Mouse (Mus musculus): ENCODE measurements at regions not wholly inside any gene's neighbourhood (a gene's known extent, or its start where the extent isn't known, plus 50 kb on each side); places are given as distances from the start of the nearest gene placed in this dataset.

DNA sequence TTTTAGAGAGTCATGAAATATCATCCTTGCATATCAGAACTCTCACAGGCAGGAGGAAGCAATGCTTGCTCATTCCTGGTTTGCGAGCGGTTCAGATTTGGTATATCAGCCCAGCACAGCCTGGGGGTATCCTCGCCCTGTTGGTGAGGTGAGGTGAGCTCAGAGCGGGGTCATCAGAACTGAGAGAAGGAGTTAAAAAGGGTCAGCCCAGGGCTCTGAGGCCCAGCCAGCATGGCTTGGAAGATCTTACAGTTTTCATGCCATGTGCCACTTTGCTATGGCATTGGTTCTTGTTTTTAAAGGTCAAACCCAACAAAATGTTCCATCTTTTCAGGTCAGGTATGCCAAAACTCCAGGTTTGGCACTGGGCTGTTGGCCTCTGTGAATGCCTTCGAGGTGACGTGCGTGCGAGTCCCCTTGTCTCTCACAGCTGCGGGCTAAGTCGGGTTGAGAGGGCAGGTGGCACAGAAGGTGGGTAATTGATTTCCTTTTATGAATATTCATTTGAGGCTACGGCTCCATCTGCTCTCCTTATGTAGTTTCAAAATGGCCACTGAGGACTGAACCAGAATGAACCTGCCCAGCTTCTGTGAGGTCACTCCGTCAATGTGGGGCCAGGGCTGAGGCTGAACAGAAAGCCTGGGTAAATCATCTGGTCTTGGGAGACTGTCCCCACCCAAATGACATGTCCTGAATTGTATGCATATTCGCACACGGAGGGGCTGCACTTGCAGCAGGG is 86.3 kb downstream of the Hhipl2 start:
- DNase-seq, result no peak

DNA sequence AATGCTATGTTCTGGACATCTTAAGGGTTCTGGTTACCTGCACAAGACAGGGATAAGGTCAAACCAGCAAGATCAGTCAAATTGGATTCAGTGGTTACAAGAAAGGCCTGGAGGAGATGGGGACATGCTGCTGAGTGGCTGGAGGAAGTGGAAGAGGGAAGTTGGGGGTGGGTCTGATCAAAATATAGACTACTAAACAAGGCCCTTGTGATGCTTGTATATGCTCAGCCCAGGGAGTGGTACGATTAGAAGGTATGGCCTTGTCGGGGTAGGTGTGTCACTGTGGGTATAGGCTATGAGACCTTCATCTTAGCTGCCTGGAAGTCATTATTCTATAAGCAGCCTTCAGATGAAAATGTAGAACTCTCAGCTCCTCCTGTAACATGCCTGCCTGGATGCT is 89.9 kb downstream of the Hhipl2 start:
- DNase-seq, result no peak

DNA sequence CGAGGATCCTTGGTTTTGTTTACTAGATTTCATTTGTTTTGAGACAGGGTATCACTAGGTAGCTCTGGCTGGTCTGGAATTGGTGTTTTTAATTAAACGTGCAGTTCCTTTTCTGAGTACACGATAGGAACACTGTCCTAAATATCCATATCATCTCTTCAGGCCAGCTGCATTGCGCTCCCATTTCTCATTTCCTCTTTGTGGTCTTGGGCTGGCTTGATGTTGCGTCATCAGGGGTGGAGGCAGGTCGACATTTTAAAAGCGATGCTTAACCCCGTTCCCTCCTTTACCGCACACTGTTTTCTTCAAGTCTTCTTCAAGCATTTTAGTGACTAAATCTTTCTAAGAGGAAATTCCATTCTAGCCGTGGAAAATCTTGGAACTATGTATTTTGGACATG is 92.7 kb downstream of the Hhipl2 start:
- no peak for DNase-seq

DNA sequence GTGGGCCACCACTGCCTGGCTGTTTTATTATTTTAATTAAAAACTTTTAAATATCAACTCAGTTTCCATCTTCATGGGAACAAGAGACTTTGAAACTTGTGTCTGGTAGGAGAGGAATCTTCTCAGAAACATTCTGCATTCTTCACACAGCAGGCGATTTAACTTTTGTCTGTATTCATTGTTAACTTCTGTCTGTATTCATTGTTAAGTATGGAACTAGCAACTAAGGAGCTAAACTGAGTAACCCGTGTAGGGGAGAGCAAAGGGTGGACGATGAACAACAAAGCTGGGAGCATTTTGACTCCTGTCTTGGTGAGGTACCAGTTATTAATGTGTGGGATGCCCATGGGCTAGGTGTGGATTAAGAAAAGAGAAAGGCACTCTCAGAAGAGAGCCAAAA is 95.9 kb downstream of the Hhipl2 start:
- DNase-seq, result no peak

DNA sequence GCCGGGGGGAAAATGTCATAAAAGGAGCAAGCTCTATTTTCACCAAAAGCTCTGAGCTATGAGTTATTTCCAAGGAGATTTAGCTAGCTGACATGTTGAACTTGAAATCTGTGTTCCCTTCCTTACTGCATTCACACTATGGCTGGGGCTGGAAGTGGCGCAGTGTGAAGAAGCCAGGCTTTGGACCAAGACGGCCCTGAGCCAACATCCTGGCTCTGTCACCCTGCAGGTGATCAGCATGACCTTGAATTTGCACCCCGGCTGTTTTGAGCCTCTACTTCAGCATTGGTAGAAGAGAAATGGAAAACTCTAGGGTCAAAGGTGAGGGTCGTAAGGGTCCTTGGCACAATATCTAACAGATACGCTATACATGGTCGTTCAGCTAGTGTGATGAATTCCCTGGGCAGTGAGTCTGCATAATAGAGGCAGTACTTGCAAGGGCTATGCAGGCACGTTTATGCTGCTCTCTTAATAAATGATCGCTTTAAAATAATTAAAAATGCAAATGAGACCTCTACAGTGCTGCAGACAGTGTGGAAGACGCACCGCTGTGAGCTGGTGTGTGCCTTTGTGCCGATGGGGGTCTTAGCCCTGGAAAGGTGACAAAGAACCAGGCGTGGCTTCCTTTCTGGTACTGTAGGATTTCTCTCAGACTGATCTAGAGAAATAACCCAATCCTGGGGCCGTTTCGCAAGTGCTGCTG is 96.4 kb downstream of the Hhipl2 start:
- no peak for DNase-seq

DNA sequence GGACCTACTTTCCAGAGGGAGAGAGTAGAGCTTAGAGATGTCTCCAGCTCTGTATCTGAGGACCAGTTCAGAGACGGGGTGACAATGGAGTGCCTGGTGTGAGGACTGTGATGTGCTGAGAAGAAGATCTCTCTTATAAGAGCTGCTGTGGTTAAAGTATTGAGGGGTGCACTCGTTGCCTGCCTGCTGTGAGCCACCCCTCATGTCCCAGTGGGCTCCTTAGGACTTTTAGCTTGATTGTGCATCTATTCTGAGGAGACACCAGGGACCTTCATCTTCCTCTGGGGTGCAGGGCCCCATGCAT is 96.9 kb downstream of the Hhipl2 start:
- DNase-seq, result no peak

DNA sequence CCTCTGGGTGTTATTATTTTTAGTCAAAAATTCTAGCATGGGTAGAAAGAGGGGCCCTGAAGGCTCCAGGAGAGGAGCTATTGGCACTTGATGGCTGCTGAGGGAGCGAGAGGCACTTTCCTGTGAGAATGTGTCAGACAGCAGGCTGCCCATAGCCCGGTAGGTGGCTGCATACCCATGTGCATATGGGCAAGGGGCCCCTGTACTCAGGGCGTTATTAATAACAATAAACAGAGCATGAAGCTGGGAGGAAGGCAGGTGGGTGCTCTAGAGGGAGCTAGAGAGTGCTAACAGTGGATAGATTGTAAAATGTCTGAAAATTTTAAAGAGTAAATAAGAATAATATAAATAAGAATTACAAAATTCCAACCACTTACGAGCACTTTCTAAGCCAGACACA is 98.2 kb downstream of the Hhipl2 start:
- DNase-seq, result no peak

DNA sequence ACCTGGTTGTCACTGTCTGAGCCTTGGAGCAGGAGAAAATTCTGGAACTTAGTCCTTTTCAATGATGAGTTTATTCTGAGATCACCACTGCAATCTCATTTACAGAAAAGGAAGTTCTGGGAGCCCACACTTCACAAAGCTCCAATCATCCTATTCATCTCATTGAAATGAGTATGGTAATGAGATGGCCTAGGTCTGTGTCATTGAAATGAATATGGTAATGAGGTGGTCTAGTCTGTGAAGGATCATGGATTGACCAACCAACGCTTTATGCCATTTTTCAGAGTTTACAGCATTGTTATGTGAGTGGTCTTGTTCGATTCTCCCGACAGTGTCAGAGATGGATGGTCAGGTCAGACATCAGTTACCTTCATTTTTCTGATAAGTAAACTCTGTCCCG is 99.2 kb downstream of the Hhipl2 start:
- DNase-seq, result no peak

DNA sequence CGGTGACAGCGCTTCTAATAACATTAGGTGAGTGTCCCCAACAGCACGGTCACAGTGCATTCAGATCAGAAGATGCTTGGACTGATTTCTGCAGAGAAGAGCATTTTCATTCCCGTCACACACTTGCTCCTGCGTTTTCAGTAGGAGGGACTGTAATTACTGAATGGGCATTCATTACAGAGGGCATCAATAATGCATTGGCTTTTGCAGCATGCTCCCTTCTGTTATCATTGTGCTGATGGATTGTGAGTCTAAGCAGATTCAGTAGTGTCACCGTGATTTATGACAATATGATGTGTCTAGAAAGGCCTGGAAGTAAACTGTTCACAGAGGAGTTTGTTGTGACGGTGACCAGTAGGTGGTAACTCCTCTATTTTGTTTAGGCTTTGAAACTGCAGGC is 103.6 kb downstream of the Hhipl2 start:
- no peak for DNase-seq

DNA sequence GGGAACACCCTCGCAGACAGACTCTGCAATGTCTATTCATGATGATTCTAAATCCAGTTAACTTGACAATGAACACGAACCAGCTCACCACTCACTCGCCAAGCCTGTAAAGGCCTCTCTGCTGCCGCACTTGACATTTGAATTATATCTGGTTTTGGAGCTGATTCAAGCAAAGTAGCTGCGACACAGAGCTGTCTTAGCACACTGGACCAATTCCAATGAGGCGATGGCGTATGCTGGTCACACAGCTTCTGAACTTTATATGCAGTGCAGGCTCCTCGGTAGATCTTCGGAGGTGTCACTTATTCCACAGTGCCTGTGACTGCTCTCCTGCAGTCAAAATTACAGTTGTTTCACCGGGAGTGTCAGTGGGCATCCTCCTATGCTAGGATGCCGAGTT is 115.4 kb downstream of the Hhipl2 start:
- no peak for DNase-seq

DNA sequence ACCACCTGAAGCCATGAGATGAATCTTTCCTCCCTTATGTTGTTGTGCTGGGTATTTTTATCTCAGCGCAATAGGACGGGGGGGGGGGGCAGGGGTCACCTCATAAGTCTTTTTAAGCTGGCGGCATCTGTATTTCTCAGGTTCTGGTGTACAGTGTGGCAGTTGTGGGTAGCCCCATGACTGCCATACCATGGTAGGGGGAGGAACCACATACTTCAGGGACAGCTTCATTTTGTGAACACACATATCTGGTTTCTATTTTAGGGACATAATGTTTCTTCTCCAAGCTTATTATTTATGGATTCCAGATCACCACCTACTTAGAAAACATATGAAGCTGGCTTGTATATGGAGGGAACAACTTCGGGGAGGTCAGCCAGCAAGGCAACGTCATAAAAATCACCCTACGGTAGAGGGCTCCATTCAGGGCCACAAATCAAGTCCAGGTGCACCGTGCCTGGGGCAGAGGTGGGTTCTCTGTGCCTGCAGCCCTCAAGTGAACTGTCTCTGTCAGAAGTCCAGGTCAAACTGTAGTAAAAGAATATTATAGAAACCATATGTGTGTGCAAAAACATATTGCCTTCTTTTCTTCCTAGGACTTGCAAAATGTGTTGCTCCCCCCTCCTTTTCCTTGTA is 130.9 kb downstream of the Hhipl2 start:
- DNase-seq, result no peak

DNA sequence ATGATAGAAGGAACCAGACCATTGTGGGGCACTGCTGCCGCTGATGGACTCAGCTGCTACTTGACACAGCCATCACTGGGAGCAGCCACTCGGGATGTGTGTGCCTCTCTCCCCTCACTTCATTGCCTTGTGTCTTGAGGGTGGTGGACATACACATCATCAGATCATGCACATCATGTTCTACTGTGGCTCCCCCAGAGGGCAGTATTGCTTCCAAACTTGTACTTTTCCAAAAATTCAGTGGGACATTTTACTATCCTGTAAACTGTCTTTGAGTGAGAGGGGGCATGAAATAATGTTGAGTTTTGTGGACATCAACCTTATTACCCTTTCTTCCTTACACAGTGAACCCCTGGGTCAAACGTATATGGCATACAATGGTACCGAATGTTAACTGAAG is 134.6 kb downstream of the Hhipl2 start:
- no peak for DNase-seq

DNA sequence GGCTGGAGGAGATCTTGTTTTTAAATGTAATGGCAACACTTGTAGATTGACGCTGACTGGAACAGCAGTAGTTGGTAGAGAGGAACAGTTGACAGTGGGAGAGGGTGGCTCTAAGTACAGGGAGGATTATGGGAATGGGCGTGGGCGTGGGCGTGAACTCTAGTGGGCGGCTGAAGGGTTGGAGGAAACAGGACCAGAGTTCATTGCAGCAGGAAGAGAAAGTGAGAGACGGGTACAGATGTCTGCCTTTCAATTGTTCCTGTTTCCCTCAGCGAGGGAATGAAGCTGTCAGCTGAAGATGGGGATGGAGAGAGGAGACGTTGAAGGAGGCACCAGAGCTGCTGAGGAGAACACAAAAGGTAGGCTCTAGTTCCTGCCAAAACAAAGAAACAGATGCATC is 135.2 kb downstream of the Hhipl2 start:
- no peak for DNase-seq

DNA sequence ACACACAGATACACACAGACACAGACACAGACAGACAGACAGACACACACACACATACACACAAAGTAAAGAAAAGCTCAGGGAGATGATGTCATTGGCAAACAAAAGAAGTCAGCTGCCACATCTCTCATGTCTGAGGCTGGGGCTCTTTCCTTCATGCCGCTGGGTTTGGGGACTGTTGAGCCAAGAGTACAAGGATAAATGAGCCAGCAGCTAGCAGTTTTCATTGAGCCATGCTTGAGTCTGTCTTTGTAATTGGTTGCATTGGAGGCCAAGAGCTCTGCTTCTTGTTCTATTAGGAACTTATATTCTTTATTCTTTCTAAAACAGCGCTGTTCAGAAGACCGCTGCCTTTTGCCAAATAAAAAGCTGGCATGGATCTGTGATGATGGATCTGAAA is 144.8 kb downstream of the Hhipl2 start:
- DNase-seq, result no peak

DNA sequence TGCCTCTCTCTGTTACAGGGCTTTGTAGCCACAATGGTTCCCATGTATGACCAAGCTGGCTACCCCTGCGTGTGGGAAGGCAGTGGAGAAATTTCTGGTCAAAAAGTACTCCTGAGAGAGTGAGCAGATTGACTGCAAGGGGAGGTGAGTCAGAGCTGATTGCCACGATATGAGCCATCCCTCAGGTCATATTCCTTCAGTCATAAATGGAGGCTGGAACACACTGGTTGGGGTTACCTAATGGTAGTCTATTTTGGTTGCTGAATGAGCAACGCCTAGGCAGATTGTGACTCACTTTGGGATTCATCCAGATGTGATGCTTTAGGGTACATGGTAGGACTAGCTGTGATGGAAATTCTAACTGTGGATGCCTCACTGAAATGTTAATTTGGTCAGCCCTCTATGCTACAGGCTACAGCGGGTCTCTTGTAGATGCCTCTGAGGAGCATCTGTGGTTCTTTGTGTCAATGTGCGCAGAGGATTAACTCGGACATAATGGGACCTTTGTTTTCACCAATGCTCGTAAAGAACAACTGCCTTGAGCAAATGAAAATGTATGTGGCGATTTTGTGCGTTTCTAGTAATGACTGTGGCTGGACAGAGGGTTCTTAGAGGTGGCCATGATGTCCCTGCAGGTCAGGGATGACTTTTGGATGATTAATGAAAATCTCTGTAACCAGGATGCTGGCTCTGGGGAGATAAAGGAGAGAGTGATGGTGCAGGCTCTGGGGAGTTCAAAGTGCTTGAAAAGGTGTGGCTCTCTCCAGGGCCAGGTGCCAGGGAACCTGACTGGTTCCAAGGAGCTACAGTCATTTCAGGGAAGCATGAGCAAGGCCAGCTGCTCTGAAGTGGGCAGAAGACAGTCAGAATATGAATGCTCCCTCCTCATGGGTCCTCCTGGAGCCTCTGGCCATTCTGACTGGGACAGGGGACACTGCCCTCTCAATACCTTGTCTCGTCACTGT is 155.9 kb downstream of the Hhipl2 start:
- DNase-seq, result no peak

DNA sequence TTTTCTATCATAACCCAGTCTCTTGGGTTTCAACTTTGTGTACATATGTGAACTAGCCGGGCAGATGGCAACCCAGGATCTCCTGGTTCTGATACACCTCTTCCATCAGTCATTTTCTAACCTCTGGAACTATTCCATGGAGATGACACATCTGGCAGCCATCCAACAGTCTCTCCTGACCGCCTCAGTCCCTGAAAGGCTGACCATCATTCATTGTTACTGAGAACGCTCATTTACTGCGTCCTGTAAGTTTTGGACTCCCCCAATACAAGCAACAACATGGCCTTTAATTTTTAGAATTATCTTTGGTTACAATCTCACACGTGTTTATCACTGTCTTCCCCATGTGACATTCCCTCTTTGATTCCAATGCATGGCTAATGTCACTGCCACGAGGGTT is 166.8 kb downstream of the Hhipl2 start:
- DNase-seq, result no peak

DNA sequence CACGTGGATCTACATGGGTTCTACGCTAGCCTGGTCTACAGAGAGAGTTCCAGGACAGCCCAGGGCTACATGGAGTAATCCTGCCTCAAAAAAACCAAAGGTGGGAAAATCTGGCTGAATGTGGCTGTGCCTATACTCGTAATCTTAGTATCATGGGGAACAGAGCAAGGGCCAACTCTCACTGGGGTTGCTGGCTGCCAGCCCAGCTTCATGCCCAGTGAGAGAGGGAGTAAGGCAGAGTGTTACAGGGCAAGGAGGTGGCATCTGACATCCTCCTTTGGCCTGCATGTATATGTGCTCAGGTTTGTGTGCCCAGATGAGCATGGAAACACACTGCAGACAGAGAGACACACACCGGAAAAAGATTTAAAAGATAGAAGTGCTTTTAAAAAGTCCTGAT is 168.4 kb downstream of the Hhipl2 start:
- no peak for DNase-seq

DNA sequence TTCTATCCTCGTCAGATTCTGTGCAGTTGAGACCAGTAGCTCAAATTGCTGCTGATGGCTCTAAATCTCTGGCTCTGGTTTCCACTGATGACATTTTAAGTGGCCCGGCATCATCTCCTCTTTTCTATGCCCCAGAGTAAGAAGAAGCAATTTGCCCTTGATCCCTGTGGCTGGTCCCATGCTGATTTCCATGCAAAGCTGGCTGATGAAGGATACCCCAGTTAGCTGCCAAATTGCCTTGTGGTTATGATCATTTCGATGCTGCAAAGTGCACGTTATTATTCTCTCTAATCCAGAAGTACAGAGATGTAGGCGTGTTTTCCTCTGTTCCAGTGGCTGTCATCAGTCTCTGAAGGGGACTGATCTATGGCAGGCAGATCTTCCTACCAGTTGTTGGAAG is 177.3 kb downstream of the Hhipl2 start:
- no peak for DNase-seq

DNA sequence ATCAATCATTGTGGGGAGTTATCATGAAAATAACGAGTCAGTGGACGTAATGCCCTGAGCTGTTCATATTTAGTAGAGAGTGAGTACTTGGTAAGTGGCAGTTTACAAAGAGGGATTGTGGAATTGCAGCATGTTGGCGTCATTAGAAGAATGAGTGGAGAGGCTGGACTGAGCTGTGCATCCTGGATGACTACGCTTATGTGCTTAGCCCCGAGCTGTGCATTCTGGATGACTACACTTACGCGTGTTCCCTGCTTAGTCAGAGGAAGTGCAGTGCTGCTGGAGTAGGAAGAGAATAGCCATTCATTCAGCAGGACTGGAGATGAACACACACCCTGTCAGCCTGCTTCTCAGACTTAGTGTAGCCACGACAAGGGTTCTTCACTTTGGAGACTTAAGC is 182.5 kb downstream of the Hhipl2 start:
- no peak for DNase-seq

DNA sequence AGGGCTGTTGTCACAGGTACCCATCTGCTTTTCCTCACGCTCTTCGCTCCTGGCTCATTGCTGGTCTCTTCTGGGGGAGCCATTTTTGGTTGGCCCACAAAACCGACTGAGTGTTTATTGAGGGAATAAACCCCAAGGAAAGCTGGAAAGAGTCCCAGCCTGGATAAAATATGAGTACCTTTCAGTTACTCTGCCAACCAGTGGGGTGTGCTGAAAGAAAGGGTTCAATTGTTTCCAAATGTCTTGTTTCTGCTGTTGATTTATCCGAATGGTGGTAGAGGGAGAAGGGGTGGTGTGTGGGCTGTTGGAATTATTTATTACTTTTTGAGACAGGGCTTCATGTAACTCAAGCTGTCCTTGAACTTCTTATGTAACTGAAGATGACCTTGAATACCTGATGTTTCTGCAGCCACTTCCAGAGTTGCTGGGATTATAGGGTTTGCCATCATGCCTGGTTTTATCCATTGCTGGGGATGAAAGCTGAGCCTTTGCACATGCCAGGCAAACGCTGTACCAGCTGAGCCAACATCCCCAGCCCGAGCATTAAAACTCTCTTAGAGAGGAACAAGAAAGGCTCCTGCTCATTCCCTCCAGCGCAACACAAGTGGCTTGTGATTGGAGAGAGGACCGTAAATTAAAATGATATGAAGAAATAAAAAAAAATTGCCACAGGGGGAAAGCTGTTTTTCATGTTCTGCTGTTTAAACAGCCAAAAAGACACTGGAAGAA is 194.1 kb downstream of the Hhipl2 start:
- DNase-seq, result no peak

DNA sequence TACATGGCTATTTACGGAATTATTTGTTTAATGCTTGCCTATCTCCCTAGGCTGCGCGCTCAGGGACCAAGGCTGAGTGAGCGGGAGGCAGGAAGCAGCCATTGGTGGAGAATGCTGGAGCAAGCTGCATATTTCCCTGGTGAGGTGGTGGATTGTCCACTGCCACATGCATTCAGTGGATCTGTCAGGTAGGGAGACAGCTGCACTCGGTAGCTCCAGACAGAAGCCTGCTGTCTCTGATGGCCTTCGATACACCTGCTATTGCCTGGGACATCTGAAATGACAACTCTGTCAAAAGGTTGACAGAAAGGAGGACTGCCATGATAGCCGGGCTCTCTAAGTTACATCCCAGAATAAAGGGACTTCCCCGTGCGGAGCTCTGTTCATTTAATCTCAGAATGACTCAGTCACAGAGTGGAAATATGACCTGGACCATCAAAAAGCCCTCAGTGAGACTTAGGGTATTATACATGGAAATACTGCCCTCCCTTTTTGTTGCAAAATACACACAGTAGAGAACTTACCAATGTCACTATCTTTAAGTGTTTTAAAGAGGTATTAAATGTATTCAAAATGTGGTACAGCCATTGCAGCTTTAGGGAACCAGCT is 201.5 kb downstream of the Hhipl2 start:
- no peak for DNase-seq

DNA sequence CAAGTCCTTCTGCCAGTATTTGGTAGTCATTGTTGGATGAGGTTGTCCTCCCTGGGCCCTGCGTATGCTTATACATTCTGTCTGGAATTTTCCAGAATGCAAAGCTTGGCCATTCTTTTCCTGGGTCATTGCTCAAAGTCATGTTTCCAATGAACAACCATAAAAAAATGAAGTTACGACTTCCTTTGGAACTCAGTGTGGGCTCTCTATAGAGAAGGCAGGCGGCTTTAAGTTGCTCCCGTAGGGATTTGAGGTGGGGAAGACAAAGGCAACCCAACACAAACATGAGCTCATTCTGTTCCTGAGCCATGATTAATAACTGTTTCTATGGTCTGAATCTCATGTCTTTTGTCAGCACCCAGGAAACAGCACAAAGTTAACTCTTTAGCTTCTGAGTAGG is 204.3 kb downstream of the Hhipl2 start:
- no peak for DNase-seq

Measured in kidney, adult 11 months (tissue).